Mouse (Mus musculus): ENCODE results near the gene Gm27027.
A peak's percentile ranks its signal among the peaks of the same experiment; 100 is the strongest.

The Gm27027 gene

GRCm38 (mm10) chr2:93976436-93977252 lies 19.5 kb downstream of the Gm27027 start:
- DNase-seq (ENCODE audit: extremely low spot score, low spot score), result peak; percentile 66

DNA sequence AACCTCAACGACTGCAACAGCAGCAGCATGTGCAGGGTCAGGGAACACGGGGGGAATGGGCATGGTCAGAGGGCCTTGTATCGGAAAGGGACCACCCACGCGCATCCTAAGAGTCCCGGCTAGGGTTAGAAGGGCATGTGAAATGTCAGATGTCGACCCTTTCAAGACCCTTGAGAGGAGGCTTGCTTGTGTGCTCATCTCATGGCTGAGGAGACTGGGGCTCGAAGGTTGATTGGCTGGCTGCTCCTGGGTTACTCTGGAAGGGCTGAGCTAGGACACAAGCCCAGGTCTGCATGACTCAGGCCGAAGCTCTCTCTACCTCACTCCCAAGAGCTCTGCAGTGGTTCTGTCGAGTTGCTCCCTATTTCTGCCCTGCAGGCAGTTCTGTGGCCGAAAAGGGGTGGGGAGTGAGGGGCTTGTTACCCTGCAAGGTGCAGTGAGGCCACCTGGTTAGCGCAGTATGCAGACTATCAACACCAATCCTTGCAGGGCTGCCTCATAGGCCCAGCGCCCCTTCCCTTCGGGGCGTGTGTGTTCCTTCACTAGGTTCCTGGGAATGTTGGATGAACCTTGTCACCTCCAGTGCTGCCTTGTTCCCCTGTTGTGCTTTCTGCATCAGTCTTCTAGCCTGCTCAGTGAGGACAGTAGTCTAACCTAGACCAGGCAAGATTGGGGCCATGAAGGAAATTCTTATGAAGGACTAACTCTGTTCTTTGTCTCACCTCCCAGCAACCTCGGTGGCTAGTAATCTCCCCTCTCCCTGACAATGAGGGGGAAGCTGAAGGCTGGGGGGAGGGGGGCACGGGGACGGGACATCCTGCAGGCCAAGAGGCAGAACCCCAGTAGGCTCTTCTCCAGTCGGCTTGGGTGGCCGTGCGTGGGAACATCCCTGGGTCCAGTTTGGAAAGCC lies 20.4 kb downstream of the Gm27027 start:
- DNase-seq (ENCODE audit: extremely low spot score, low spot score), result peak; percentile 37

GRCm38 (mm10) chr2:93975041-93975440 lies 21.1 kb downstream of the Gm27027 start:
- no peak for DNase-seq (ENCODE audit: extremely low spot score, low spot score)

DNA sequence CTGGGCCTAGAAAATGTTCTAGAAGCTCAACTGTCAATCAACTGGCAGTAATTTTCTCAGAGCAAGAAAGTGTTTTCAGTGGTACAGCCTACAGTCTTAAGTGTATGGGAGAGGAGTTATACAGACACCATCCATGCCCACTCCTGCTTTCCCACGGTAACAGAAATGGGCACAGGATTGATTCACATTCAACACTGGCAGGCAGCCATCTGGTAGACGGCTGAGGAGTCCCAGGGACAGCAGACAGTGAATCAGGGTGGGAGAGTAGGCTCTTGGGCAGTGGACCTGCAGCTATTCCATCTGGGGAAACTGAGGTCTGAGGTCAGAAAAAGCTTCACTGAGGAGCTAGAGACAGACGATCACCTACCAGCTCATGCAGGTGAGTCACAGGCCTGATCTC lies 24.5 kb downstream of the Gm27027 start:
- no peak for DNase-seq (ENCODE audit: extremely low spot score, low spot score)

DNA sequence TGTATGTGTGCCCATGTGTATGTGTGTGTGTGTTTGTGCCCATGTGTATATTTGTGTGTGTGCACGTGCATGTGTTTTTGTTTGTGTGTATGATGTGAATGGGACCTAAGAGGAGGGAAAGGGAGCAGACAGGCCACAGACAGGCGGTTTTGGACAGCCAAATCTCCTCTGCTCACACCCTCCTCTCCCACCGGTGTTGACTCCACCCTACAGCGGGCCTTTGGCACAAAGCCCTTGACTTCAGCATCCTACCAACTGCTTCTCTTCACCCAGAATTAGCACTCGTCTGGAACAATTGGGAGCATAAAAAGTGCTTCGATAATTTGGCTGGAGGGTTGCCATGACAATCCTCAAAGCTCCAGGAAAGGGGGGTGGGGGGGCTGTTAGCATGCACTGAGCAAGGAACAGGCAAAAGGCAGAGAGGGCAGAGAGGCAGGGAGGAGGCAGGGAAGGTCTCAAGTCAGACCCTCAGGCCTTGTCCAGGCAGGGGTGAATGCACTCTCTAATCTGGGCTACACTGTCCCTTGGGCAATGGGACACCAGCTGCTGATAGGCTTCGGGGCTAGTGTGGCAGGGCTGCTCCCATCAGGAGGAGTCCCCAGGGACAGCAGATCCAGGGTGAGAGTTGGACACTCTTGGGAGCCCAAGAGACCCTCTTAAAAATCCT lies 31.5 kb downstream of the Gm27027 start:
- no peak for DNase-seq (ENCODE audit: extremely low spot score, low spot score)

- no peak for DNase-seq (ENCODE audit: extremely low spot score, low spot score)
Observed at GRCm38 (mm10) chr2:93963802-93964201, 32.4 kb downstream of the Gm27027 start.

GRCm38 (mm10) chr2:93961716-93962115 lies 34.4 kb downstream of the Gm27027 start:
- DNase-seq (ENCODE audit: extremely low spot score, low spot score), result no peak

DNA sequence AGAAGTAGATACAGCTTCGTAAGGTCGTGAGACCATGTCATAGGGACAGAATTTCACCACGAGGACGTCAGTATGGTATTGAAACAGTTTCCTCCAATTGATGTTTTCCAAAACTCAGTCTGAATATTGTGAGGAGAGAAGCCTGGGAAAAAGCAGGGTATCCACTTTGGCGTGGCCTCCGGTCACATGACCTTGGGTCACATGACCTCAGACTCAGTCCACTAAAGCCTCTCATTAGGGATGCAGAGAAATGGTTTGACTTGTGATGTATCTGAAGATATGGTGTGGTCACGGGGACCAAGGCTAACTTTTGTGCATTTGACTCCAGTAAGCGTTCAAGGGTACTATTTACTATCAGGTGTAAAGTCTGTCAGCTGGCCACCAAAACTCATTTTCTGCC lies 36.8 kb downstream of the Gm27027 start:
- DNase-seq (ENCODE audit: extremely low spot score, low spot score), result no peak

DNA sequence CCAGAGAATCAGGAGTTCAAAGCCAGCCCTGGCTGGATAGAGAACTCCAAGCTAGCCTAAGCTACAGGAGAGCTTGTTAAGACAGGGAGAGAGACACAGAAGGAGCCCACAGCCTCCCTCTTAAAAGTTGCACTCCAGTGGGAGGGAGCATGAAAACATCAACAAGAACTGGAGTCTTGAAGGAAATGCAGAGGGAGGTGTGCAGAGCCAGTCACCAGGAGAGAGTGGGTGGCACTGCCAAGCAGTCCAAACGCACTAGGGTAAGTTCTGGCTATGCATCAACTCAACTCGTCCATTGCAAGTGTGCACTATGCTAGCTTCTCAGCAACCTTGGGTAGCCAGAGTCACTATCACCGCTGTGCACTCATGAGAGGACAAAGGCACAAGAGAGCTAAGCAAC lies 37.9 kb downstream of the Gm27027 start:
- DNase-seq (ENCODE audit: extremely low spot score, low spot score), result no peak

DNA sequence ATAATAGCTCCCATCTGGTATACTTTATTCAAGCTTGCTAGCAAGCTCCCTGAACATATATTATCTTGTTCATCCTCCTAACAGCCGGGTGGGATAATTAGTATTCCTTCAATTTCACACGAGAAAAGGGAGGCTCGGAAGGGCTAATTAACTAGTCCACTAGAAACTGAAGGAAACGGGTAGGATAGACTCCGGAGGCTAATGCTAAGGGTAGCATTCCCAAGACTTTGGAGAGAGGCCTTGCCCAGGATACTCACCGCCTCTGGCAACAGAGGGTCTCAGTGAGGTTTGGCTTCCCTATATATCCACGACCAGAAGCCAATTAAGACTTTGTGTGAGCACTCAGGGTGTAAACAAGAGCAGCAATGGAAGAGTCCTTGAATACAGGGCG lies 38.4 kb downstream of the Gm27027 start:
- DNase-seq (ENCODE audit: extremely low spot score, low spot score), result no peak

GRCm38 (mm10) chr2:93956908-93957784 lies 39.0 kb downstream of the Gm27027 start, which contains the start of gene Gm13889:
TSS of gene Gm13889 (minus strand) at chr2:93957201.
- peak; percentile 57 for DNase-seq (ENCODE audit: extremely low spot score, low spot score)

DNA sequence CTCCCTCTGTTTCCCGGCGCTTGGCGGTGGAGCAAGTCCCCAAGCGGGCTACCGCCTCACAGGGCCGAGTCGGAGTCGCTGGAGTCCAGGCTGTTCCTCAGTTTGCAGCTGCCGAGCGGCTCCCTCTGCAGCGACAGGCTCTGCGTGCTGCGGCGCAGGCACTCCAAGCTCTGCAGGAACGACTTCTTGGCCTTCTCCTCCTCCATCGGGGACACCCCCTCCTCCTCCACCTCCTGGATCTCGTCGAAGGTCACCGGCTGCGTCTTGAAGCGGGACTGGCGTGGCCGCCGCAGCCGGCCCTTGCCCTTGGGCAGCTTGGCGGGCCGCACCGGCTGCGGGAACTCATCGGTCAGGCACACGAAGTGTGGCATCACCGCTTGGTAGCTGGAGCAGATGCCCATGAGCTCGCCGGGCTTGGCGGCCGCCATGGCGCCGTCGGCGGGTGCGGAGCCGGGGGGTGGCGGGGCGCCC lies 39.8 kb downstream of the Gm27027 start:
- DNase-seq (ENCODE audit: extremely low spot score, low spot score), result peak; percentile 77

- no peak for DNase-seq (ENCODE audit: extremely low spot score, low spot score)
Observed at GRCm38 (mm10) chr2:93955886-93956285, 40.3 kb downstream of the Gm27027 start.

DNA sequence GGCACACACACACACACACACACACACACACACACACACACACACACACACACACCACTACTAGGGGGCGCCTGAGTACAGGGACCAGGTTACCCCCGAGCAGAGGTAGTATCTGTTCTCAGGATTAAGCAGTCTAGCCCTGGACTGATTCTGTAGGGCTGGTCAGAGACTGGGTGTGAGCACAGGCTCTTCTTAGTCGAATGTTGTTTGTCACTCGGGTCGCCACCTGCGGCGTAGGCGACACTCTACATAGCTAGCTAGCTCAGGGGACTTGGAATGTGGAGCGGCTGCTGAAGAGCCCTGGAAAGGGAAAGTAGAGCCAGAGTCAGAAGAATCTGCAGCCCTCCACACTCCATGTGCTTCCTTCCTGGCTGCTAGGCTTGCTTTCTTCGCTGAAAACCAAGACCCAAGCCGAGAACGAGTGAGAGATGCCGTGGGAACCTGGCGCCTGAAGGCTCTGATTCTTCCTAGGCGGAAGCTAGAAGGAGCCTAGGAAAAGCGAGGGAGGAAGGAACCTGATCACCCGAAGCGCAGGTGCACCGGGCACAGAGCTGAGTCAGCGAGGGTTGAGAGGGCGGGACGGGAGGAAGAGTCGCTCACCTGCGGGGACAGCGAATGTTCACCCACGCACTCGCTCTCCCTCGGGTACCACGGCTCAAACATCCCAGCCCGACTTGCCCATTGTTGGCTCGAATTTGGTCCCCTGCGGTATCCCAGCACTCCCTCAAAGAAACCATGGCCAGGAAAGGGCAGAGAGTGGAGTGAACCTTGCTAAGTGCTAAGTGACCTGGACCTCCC lies 41.2 kb downstream of the Gm27027 start:
- peak; percentile 35 for DNase-seq (ENCODE audit: extremely low spot score, low spot score)

DNA sequence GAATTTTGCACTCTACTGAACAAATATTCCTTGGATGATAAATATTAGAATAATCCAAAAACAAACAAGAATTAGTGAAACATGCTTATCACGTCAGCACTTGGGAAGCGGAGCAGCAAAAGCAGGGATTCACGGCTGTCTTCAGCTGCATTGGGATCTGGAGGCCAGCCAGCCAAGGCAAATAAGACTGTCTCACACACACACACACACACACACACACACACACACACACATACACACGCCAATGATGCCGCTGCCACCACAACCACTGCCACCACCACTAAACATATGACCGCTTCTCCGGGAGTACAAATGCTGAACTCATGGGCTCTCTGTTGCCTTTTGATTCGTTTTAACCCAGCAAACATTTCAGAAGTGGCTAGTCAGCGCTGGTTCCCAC lies 42.4 kb downstream of the Gm27027 start:
- DNase-seq (ENCODE audit: extremely low spot score, low spot score), result no peak

GRCm38 (mm10) chr2:93946976-93947375 lies 49.2 kb downstream of the Gm27027 start:
- no peak for DNase-seq (ENCODE audit: extremely low spot score, low spot score)

DNA sequence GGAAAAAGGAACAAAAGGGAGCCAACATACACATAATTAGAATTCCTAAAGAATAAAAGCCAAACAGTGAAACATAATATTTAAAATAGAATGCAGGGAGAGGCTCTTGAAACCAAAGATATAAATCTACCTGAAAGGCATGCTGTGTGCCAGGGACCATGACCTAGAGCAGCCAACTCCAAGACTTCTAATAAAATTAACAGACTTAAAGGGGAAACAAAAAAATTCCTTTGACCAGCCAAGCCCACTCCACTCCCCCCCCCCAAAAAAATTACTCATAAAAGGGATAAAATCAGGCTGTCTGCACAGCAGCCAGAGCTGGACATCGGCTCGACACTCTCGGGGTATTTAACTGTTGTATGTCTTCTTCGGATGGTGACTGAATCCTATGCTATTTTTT lies 51.3 kb downstream of the Gm27027 start:
- DNase-seq (ENCODE audit: extremely low spot score, low spot score), result no peak

DNA sequence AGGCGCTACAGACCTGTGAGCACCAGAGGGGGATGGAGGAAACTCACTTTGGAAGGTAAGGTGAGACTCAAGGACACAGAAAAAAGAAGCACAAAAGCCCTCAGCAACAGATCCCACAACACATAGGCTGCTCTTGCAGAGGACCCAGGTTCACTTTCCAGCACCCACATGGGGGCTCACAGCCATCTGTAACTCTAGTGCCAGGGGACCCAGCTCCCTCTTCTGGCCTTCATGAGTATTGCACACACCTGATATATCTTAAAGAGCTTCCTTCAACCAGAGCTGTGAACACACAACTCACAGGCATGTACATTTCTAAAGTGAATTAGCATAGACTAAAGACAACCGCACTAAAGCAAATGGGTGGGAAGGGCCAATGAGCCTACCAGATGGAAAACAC lies 52.1 kb downstream of the Gm27027 start:
- no peak for DNase-seq (ENCODE audit: extremely low spot score, low spot score)

GRCm38 (mm10) chr2:93941670-93942069 lies 54.5 kb downstream of the Gm27027 start:
- DNase-seq (ENCODE audit: extremely low spot score, low spot score), result no peak

DNA sequence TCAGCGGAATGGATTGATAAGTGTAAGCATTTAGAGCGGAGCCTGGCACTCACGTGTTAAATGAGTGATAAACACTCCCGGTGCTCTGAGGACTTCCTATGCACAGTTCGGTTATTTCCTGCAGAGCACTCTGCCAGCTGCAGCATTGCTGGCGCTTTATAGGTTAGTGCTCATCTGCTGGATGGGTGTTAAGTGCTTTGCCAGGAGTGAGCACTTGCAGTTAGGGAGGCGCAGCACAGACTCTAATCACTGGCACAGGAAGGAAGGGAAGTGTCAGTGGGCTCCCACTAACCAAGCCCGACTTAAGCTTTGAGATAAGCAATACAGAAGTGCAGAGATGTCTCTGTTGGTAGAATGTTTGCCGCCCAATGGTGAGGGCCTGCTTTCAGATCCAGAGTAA lies 57.6 kb downstream of the Gm27027 start:
- no peak for DNase-seq (ENCODE audit: extremely low spot score, low spot score)
